In the genomic region with DNA sequence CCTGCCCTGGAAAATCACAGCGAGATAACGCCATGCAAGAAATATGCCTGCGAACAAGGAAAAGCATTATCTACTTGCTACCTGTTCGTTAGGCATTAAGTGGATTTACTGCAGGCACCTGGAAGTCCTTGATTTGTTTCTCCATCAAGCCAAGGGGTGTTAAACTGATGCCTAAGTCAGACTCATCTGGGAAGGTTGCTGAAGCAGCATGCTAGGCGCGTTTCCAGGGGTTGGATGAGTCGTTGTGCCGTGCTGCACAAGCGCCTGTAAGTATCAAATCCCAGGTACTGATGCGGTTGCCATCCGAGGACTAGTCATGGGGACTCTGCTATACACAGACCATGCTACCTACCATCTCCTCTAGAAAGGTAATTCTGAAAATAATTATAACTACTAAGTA, we compare ENCODE assay signal across 8 mouse cellular contexts. TPM values are rescaled to one million over a fixed set of nuclear protein-coding genes. Genes with fewer than 3 reads are reported as not detected.
DNase-seq lines count a peak whose midpoint lies in the region; ATAC-seq and TF ChIP-seq lines count a peak whose summit lies in the region.

No protein-coding gene starts in this region.

- DNase-seq in heart, embryonic 10.5 days (ENCODE audit: low spot score), result no peak
- DNase-seq in heart, adult 9 months (ENCODE audit: low spot score in 2 of 2), result no peak
- peak; percentile 48 for DNase-seq in NIH3T3 (ENCODE audit: low read depth)
- no peak for DNase-seq in hindbrain, embryonic 10.5 days (ENCODE audit: low spot score)
- no peak for DNase-seq in liver, postnatal 0 days
- DNase-seq in ovary, postnatal 36 days (ENCODE audit: low spot score), result no peak
- no peak for DNase-seq in layer of hippocampus, postnatal 14 days (ENCODE audit: low spot score in 2 of 2)
- DNase-seq in embryo, embryonic 10.5 days (ENCODE audit: low spot score), result no peak

- H3K36me3 ChIP-seq in heart, embryonic 10.5 days, result no peaks in the 10 kb centered on the region
- no peaks in the 10 kb centered on the region for H3K36me3 ChIP-seq in hindbrain, embryonic 10.5 days
- no peaks in the 10 kb centered on the region for H3K36me3 ChIP-seq in liver, postnatal 0 days (replicated peaks; ENCODE audit: insufficient read depth, low read length)

- no peak for ATAC-seq in liver, postnatal 0 days

- H3K27me3 ChIP-seq in heart, embryonic 10.5 days (ENCODE audit: insufficient read depth, poor library complexity, severe bottlenecking), result no peaks in the 10 kb centered on the region
- H3K27me3 ChIP-seq in hindbrain, embryonic 10.5 days (ENCODE audit: insufficient read depth, poor library complexity, severe bottlenecking), result peaks cover 12% of the 10 kb centered on the region; the same call in 1 of the 2 replicates
- H3K27me3 ChIP-seq in liver, postnatal 0 days (ENCODE audit: insufficient read depth, low read length), result peaks cover 4% of the 10 kb centered on the region; the same call in 1 of the 2 replicates

- H3K4me3 ChIP-seq in heart, embryonic 10.5 days, result peak overlapping the region; percentile 88
- peak overlapping the region; percentile 77 for H3K4me3 ChIP-seq in hindbrain, embryonic 10.5 days
- peak overlapping the region; percentile 63; the same call in 1 of the 2 replicates for H3K4me3 ChIP-seq in liver, postnatal 0 days (ENCODE audit: low read depth, low read length)

- no peak overlapping the region for H3K9ac ChIP-seq in liver, postnatal 0 days (replicated peaks)

- H3K4me1 ChIP-seq in heart, embryonic 10.5 days, result peaks cover 41% of the 10 kb centered on the region
- peaks cover 54% of the 10 kb centered on the region for H3K4me1 ChIP-seq in hindbrain, embryonic 10.5 days (replicated peaks)
- peaks cover 3% of the 10 kb centered on the region for H3K4me1 ChIP-seq in liver, postnatal 0 days (ENCODE audit: insufficient read depth)

- H3K27ac ChIP-seq in heart, embryonic 10.5 days, result no peak overlapping the region
- no peak overlapping the region for H3K27ac ChIP-seq in hindbrain, embryonic 10.5 days
- no peak overlapping the region for H3K27ac ChIP-seq in liver, postnatal 0 days (ENCODE audit: low read depth)

- TF ChIP-seq EP300 in liver, postnatal 0 days (IDR thresholded peaks at IDR 0.05; ENCODE audit: low read depth), result no peak

- no peak for TF ChIP-seq CTCF in liver, postnatal 0 days (IDR thresholded peaks at IDR 0.05; ENCODE audit: low read depth)

- no peaks in the 10 kb centered on the region for H3K9me3 ChIP-seq in heart, embryonic 10.5 days
- H3K9me3 ChIP-seq in hindbrain, embryonic 10.5 days, result no peaks in the 10 kb centered on the region
- no peaks in the 10 kb centered on the region for H3K9me3 ChIP-seq in liver, postnatal 0 days (ENCODE audit: low read length)

- peak overlapping the region; percentile 73 for H3K4me2 ChIP-seq in liver, postnatal 0 days (ENCODE audit: low read depth, low read length)

- WGBS in heart, embryonic 10.5 days, result 22% methylated on average over 11 of the region's 11 CpGs
- WGBS in hindbrain, embryonic 10.5 days, result 29% methylated on average over 11 of the region's 11 CpGs
- WGBS in liver, postnatal 0 days (ENCODE audit: insufficient replicate concordance), result 29% methylated on average over 11 of the region's 11 CpGs

RNA-seq across cellular contexts. Expression of a gene that starts 0.6 kb away (rescaled TPM):
- 25.1 and 28.9 TPM in 2 replicates for polyA plus RNA-seq in heart, embryonic 10.5 days (2016; fragmentation: Nextera tagmentation; extraction: Ambion mirVana)
- polyA plus RNA-seq in hindbrain, embryonic 10.5 days (2016; fragmentation: Nextera tagmentation; extraction: Ambion mirVana), result 28.2 and 44.4 TPM in 2 replicates
- polyA plus RNA-seq in liver, postnatal 0 days (2015; fragmentation: Nextera tagmentation; extraction: Ambion mirVana), result 5.3 and 5.6 TPM in 2 replicates
- 10 to 100 TPM; 63.0 to 68.4 TPM for total RNA-seq in layer of hippocampus, postnatal 14 days (2021)

RNA-seq across cellular contexts. Expression of a gene that starts 56.7 kb away (rescaled TPM):
- 93.3 and 116 TPM in 2 replicates for polyA plus RNA-seq in heart, embryonic 10.5 days (2016; fragmentation: Nextera tagmentation; extraction: Ambion mirVana)
- 287 and 400 TPM in 2 replicates for polyA plus RNA-seq in hindbrain, embryonic 10.5 days (2016; fragmentation: Nextera tagmentation; extraction: Ambion mirVana)
- 2.1 and 2.7 TPM in 2 replicates for polyA plus RNA-seq in liver, postnatal 0 days (2015; fragmentation: Nextera tagmentation; extraction: Ambion mirVana)
- total RNA-seq in layer of hippocampus, postnatal 14 days (2021), result 1,000 to 10,000 TPM; 1,065 to 1,083 TPM

Comparison
In these comparisons a context has a peak if more than half of its experiments do, and no peak if none do; other contexts are left out.
1. RNA of a gene that starts 56.7 kb away (polyA plus RNA-seq): 287 to 400 TPM in hindbrain, embryonic 10.5 days and 93.3 to 116 TPM in heart, embryonic 10.5 days; 2.1 to 2.7 TPM in liver, postnatal 0 days; every median in the first group is over 10 times any median in the second.
2. Peak in every context shown above with its lines, with median percentiles within 50 percentile points of each other: H3K4me3 ChIP-seq.